Mouse (Mus musculus) adrenal gland, postnatal 10 days (tissue): ENCODE results near the gene Pdss1. TPM values are rescaled to one million over a fixed set of nuclear protein-coding genes. Genes with fewer than 3 reads are reported as not detected.

ENCODE experiments used
- DNase-seq: peaks from one replicate; pipeline ENCODE4 v3.0.0; 2021; ENCODE audit warnings: mixed read lengths
- total RNA-seq, 2 experiments: library from RNA; stranded (reverse); gene quantifications; 2 replicates each; pipeline ENCODE4 v1.2.3; 2021

The Pdss1 gene
- total RNA-seq, 2 experiments from 2014 or later, result 17.8 to 22.0 TPM

DNA sequence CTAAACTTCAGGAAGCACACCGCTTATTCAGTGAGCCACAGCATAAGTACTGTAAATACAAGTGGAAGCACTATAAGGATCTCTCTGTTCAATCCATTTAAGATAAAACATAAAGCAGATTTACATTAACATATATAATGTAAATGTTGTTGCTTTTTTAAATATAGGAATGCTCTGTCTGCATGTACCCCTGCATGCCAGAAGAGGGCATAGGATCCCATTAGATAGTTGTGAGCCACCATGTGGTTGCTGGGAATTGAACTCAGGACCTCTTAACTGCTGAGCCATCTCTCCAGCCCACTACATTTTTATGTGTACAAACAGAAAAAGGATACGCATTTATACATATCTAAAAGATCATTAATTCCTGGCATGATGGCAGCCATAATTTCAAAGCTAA lies 66.4 kb downstream of the Pdss1 start:
- no peak for DNase-seq

DNA sequence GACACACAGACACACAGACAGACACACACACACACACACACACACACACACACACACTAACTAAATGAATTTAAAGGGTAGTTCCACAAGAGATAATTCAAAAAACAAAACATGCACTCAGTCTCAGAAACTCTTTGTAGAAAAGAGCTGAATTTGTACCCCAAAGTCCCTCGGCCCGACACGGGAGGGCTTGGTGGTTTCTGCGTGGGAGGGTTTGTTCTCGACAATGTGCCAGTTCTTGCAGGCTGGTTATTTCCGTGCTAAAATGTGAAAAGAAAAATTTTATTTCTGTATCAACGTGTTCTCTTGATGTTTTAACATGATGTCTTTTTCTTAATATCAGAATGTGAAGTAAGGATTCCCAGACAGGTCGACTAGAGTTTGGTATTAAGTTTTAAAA lies 66.9 kb downstream of the Pdss1 start:
- DNase-seq, result no peak

DNA sequence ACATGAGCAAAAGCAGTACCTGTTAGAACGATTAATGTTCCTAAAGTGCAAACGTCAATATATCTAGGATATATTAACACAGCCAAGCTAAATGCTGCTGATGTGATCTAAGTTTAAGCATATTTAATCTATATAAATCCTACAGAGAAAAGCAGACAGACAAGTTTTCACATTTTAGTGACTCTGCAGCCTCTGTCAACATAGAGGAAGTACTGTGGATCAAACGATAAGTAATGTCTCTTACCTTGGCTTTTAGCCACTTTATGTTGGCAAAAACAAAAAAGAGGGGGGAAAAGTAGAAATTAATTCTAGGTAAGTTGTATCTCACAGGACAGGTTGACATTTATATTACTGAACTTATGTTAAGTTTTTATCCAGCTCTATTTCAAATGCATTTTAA lies 67.6 kb downstream of the Pdss1 start:
- no peak for DNase-seq

DNA sequence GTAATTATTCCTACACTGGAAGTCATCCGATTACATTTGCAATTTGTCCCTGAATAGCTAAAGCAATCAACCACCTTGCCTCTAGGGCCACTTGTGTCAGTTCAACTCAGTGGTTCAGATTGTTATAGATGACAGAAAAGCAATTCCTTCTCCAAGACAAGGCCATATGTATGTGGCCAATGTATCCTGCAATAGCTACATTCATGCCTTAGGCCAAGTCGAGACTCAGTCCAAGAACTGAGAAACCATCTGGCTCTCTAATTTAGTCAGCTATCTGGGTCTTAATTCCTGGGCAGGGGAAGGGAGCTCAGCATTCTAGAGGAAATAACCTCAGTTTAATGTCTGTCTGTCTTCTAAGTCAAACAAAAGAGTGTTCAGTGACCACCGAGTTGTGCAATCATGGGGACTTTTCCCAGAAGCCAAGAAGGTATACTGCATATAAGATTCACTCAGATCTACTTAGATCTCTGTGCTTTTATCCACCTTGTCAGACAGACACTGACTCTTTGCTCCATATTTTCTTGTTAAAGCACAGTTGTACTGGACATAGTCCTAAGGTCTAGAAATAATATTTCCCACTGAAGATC lies 82.2 kb downstream of the Pdss1 start:
- DNase-seq, result no peak

DNA sequence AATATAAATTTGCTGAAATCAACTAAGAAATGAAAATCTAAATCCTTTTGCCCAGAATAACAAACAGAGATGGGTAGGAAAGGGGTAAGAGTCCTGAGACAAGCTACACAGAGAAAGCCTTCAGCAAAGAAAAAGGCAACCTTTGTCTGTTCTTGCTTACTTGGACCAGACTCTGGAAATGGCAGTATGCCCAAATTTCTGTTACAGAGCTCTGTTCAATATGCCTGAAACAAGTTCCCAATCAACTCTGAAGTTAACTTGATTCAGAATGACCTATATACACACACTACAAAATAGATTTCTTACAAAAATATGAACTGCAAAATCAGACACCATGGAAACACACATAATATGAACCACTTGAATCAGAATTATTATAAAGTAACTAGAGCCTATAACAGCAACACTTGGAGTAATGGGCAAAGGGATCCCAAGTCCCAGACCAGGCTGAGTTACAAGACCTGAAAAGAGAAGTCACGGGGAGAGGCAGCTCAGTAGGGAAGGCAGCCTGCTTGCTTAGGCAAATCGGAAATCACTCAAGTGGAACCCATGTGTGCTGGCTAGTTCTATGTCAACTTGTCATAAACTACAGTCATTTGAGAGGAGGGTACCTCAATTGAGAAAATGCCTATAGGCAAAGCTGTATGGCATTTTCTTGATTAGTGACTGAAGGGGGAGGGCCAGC lies 90.8 kb downstream of the Pdss1 start:
- DNase-seq, result no peak

Other genes starting within 250 kb of the Pdss1 start
- gene Apbb1ip, start 121.4 kb upstream of the Pdss1 start, total RNA-seq, result 1 to 10 TPM; 5.2 to 5.7 TPM
- 10 to 100 TPM; 57.6 to 57.8 TPM for gene Abi1, start 144.7 kb downstream of the Pdss1 start, total RNA-seq
- 10 to 100 TPM; 65.0 to 68.6 TPM for gene Acbd5, start 172.6 kb downstream of the Pdss1 start, total RNA-seq